Mouse (Mus musculus): ENCODE measurements at regions not wholly inside any gene's neighbourhood (a gene's known extent, or its start where the extent isn't known, plus 50 kb on each side); places are given as distances from the start of the nearest gene placed in this dataset.
A peak's percentile ranks its signal among the peaks of the same experiment; 100 is the strongest.
"Not testable (repeated sequence)": the region's sequence is repeated elsewhere in the genome, so short reads cannot be mapped to it uniquely, and the experiment has no call there.

GRCm38 (mm10) chr17:83990421-83991365 is 142.9 kb upstream of the Haao start:
- DNase-seq (ENCODE audit: low read depth, low spot score), result no peak

GRCm38 (mm10) chr17:83988897-83989296 is 141.1 kb upstream of the Haao start:
- DNase-seq (ENCODE audit: low read depth, low spot score), result no peak

DNA sequence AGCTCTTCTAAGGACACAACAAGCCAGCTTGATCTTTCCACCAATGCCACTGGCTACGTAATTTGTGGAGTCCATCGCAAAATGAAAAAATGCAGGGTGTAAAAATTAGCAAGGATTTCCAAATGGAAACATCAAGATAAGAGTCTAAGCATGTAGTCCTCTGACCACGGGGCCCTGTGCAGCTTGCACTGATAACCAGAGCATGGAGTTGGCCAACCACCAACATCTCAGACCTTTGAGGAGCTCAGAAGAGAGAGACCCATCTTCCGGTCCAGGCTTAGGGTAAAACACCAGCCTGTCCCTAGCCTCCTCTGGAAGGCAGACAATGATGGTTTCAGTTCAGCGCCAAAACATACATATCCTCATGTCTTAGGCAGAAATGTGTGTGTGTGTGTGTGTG is 140.4 kb upstream of the Haao start:
- DNase-seq (ENCODE audit: low read depth, low spot score), result no peak

DNA sequence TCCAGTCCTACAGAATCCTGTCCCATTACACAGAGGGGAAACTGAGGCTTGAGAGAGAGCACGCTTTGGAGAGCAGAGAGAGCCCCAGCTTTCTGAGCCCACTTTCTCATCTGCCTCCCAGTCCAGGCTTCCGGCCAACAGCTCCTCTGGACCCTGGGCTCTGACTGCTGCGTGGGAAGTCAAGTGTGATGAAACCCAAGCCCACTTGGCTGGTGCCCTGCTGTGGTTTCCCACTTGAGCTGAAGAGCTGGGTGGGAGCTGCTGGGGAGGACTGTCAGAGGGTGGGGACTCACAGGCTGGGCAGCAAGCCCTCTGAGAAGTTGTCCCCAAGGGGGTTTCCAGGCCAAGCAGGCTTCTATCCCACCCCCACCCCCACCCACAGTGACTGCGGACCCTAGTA is 139.9 kb upstream of the Haao start:
- no peak for DNase-seq (ENCODE audit: low read depth, low spot score)

DNA sequence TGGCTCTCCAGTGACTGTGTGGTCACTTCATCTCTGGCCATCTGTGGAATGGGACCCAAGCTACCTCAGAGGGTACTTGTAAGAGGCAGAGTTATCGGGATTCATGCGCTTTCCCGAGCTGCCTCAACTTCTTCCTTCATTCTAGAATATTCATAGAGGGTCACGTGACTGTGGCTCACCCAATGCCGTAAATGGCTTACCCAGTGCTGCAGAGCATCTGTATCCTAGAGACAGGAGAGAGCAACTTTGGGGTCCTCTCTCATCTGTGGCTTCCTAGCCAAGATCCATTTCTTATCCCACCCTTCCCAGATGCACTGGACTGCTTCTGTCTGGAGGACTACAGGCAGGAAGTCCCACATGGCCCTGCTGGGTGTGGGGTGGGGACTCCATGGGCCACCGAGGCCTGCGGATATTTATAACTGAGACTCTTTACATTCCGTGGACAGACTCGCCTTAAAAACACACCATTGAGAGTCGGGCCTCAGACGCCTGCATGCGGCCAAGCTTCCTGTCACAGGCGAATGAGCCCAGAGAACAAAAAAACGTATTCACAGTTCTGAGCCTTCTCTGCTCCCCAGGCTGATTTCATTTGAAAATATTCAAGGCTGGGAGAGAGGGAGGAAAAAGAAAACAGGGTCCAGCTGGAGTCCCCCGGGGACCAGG is 138.3 kb upstream of the Haao start:
- no peak for DNase-seq (ENCODE audit: low read depth, low spot score)

DNA sequence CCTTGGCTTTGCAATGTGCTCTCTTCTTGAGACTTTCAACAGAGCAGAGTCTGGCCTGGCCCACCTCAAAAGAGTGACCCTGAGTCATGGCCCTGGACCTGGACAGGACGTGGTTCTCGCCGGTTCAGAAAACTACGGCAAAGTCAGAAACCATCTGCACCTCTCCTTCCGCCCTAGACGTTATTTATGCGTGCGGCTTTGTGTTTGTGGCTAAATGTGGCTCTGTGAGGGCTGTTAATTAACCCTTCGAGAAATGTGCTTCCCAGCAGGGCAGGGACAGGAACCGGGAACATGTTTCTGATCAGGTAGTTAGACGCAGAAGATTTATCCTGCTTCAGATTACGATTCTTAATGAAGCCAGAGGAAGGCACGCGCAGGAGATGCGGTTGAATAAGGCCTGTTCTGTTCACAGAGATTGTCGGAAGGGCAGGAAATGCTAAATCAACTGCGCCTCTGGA is 137.6 kb upstream of the Haao start:
- no peak for DNase-seq (ENCODE audit: low read depth, low spot score)

DNA sequence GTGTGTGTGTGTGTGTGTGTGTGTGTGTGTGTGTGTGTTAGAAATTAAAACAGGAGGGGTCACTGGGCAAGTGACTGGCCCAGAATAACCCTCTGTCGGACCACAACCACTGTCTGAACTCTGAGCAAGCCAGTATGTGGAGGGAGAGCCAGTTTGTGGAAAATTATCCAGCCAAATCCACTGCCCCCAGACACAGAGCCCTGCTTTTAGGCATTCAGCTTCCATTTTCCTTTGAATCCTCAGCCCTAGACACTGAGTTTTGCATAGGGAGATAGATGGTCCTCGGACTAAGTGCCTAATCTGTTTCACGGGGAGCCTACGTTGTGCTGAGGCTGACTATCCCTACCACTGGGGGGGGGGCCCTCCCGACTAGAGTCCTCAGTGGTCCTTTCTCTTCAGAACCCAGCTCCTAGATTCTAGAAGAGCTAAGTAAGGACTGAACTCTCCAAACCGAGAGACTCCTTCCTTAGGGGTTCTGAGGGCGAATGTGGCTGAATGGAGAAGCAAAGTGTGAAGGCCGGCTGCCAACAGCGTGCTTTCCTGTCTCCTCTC is 136.2 kb upstream of the Haao start:
- no peak for DNase-seq (ENCODE audit: low read depth, low spot score)

DNA sequence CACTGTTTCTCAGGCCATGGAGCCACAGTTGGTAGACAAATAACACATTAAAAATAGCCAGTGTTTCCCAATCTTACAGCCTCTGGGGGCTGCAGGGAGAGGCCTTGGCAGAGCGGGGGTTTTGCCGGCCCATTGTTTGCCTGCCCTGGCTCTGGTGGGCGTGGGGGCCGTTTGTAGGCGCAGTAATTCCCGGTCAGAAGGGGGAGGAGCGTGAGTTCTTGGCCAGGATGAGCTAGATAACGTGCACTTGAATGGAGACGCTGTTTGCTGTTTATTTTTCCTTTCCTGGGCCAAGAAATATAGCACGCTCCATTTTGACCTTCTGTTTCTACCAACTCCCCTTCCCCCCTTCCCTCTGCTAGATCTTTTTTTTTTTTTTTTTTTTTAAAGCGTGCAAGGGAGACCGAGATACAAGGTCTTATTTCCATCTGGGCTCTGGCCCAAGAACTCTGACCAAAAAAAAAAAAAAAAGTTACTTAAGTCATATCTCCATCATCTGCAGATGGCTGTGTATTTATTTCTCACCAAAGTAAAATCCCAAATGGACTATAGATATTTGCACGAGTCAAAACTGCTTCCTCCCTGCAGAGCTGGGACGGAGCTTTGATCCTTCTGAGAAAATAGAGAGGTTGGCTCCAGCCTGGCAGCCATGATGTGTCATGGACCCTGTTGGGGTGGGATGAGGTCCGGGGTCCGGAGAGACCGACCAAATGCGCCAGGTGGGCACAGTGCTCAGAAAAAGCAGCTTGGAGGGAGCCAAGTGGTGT is 135.5 kb upstream of the Haao start:
- DNase-seq (ENCODE audit: low read depth, low spot score), result no peak

GRCm38 (mm10) chr17:83982700-83983069 is 134.9 kb upstream of the Haao start:
- no peak for DNase-seq (ENCODE audit: low read depth, low spot score)

- DNase-seq (ENCODE audit: low read depth, low spot score), result no peak
These were observed 131.2 kb upstream of the Haao start for GRCm38 (mm10) chr17:83978858-83979470.

- no peak for DNase-seq (ENCODE audit: low read depth, low spot score)
These were observed 130.0 kb upstream of the Haao start for GRCm38 (mm10) chr17:83977725-83978124.

GRCm38 (mm10) chr17:83975813-83976212 is 128.1 kb upstream of the Haao start:
- DNase-seq (ENCODE audit: low read depth, low spot score), result no peak

DNA sequence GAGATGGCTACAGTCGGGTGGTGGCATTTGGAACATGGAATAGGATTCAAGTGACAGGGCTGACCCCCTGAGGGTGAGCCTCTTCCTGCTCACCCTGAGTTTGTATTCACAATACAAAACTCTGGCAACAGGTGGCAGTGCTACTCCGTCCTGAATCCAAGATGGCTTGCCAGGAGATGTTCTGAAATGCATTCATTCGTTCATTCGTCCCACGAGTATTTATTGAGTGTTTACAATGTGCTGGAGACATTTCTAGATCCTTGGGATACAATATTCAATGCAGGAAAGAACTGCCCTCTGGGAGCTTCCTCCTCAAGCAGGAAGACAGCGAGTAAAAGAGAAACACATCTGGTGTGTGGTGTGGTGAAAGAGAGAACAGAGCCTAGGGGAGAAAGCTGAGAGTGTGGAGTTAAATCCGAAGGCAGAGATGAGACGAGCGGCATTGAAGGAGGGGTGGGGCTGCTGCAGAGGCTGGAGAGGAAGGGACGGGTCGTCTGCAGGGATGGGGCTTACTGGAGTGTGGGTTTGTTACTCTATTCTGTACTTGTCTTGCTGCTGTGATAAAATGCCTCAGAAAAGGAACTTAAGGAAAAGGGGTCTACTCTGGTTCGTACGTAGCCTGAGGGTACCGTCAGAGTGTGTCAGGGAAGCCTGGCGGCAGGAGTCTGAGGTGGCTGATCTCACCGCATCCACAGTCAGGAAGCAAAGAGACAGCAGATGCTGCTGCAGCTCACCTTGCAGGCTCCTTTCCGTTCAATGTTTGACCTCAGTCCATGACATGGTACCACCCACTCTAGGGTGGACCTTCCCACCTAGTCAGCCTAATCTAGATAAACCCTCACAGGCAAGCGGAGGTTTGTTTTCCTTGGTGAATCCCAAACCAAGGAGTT is 125.9 kb upstream of the Haao start:
- no peak for DNase-seq (ENCODE audit: low read depth, low spot score)

DNA sequence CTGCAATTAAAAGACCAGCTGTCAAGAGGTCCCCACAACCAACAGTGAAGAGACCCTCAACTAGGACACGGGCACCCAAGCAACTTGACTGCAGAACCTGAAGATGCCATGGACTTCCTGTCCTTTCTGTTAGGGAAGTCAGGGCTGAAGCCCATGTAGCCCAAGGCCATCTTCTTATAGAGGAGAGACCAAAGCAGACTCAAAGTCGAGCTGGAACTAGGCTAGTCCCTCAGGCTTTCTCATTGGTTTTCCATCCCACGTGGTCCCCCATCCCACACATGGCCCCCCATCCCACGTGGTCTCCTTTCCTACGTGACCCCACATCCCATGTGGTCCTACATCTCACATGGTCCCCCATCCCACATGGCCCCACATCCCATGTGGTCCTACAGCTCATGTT is 125.1 kb upstream of the Haao start:
- DNase-seq (ENCODE audit: low read depth, low spot score), result no peak

DNA sequence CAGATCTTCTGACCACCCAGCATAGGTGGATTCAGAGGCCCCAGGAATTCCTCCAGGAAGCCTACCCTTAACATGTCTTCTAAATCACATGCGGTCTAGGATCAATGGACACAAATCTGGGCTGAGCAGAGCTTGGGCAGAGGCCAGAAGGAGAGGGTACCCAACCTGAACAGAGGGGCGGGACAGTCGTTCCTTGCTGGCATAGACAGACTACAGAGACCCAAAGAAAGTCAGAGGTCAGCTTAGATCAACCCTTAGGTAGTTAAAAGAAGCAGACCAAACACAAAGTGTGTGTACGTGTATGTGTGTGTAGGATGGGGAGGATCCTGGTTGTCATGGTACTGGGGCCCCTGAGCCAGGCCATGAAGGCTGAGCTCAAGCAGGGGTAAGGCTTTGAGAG is 124.7 kb upstream of the Haao start:
- no peak for DNase-seq (ENCODE audit: low read depth, low spot score)

DNA sequence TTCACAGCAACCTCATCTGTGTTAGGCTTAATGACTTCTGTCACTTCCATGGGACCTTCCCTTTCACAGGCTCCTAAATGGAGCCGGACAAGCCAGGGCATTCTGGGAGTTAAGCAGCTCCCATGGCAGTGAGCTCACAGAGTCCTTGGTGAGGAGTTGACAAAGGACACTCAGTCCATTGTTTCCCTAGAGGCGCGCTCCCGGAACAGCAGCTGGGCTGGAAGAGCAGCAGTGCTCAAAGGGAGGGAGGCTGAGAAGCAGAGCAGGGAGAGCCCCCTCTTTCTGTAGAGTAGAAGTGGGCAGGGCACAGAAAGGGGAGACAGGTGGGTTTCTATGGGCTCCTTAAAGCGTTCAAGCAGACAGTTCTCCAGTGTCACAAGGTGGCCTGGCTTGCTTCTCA is 124.3 kb upstream of the Haao start:
- peak; percentile 44 for DNase-seq (ENCODE audit: low read depth, low spot score)

- no peak for DNase-seq (ENCODE audit: low read depth, low spot score)
These were observed 121.7 kb upstream of the Haao start for GRCm38 (mm10) chr17:83969407-83969826.

- not testable (repeated sequence) for DNase-seq (ENCODE audit: low read depth, low spot score)
These were observed 120.4 kb upstream of the Haao start for GRCm38 (mm10) chr17:83968124-83968523.

- no peak for DNase-seq (ENCODE audit: low read depth, low spot score)
These were observed 119.2 kb upstream of the Haao start for GRCm38 (mm10) chr17:83967007-83967406.

- no peak for DNase-seq (ENCODE audit: low read depth, low spot score)
These were observed 116.9 kb upstream of the Haao start for GRCm38 (mm10) chr17:83964454-83965211.

All from telencephalon, adult 2 months (tissue).